24 mouse cellular contexts compared by ENCODE assay signal in the genomic region with DNA sequence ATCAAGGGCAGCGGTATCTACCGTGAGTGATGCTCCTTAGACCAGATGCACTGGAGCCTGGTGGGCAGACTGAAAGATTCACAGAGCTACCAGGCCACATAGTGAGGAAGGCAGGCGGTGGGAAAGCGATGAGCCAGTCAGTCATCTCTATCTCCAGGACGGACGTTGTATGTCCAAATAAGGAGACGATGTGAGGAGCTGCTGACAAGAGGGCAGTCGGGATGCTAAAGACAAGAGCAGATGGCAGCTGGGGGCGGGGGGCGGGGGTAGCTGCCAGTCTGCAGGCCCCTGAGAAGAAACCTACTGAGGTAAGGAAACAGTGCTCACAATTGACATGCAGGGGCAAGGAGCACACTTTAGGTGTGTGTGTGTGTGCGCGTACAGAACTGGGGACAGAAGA. TPM values are rescaled to one million over a fixed set of nuclear protein-coding genes. Genes with fewer than 3 reads are reported as not detected.
DNase-seq lines count a peak whose midpoint lies in the region; ATAC-seq and TF ChIP-seq lines count a peak whose summit lies in the region.
"Had no signal": no experiment of that assay in that cellular context is flagged by ENCODE, and none has a peak within 500 bp of the region (broad histone marks: within the 10 kb centered on the region; RNA-seq: fewer than 3 reads in every experiment).

No protein-coding gene starts in this region.

- no peak overlapping the region for H3K4me3 ChIP-seq in heart, adult 2 months
- no peak overlapping the region for H3K4me3 ChIP-seq in heart, embryonic 16.5 days (ENCODE audit: low read length)
- H3K4me3 ChIP-seq: embryonic facial prominence, embryonic 13.5 days; forebrain, embryonic 15.5 days; hindbrain, embryonic 13.5 days; limb, embryonic 15.5 days; liver, embryonic 15.5 days; neural tube, embryonic 15.5 days had no signal

- WGBS in heart, adult 2 months, result 81% methylated on average over 12 of the region's 12 CpGs
- 51% methylated on average over 12 of the region's 12 CpGs for WGBS in heart, embryonic 16.5 days

- no peaks in the 10 kb centered on the region for H3K9me3 ChIP-seq in heart, embryonic 16.5 days (replicated peaks; ENCODE audit: control insufficient read depth, low read length)
- H3K9me3 ChIP-seq: embryonic facial prominence, embryonic 13.5 days; forebrain, embryonic 15.5 days; hindbrain, embryonic 13.5 days; limb, embryonic 15.5 days; liver, embryonic 15.5 days; neural tube, embryonic 15.5 days had no signal

- no peak overlapping the region for H3K27ac ChIP-seq in heart, adult 2 months
- peak overlapping the region; percentile 14; the same call in 1 of the 2 replicates for H3K27ac ChIP-seq in heart, embryonic 16.5 days (ENCODE audit: low read length)
- H3K27ac ChIP-seq: forebrain, embryonic 15.5 days; hindbrain, embryonic 13.5 days; kidney, postnatal 0 days; limb, embryonic 15.5 days; liver, embryonic 15.5 days; neural tube, embryonic 15.5 days had no signal

- H3K4me2 ChIP-seq in heart, embryonic 16.5 days (ENCODE audit: low read depth, low read length), result no peak overlapping the region
- H3K4me2 ChIP-seq: embryonic facial prominence, embryonic 13.5 days; forebrain, embryonic 15.5 days; hindbrain, embryonic 13.5 days; limb, embryonic 15.5 days; liver, embryonic 15.5 days; neural tube, embryonic 15.5 days had no signal

- peaks cover 6% of the 10 kb centered on the region; the same call in 1 of the 2 replicates for H3K36me3 ChIP-seq in heart, adult 2 months (ENCODE audit: control insufficient read depth, insufficient read depth, low read length)
- H3K36me3 ChIP-seq in heart, embryonic 16.5 days (ENCODE audit: control insufficient read depth, insufficient read depth), result no peaks in the 10 kb centered on the region
- H3K36me3 ChIP-seq: forebrain, embryonic 15.5 days; hindbrain, embryonic 13.5 days; liver, embryonic 15.5 days; neural tube, embryonic 15.5 days had no signal

- no peaks in the 10 kb centered on the region for H3K27me3 ChIP-seq in heart, adult 2 months (ENCODE audit: control insufficient read depth, insufficient read depth, low read length)
- no peaks in the 10 kb centered on the region for H3K27me3 ChIP-seq in heart, embryonic 16.5 days (ENCODE audit: control insufficient read depth, insufficient read depth, low read length)
- H3K27me3 ChIP-seq: embryonic facial prominence, embryonic 13.5 days; forebrain, embryonic 15.5 days; hindbrain, embryonic 13.5 days; limb, embryonic 15.5 days; liver, embryonic 15.5 days; neural tube, embryonic 15.5 days had no signal

- no peak overlapping the region for H3K9ac ChIP-seq in heart, adult 2 months (ENCODE audit: low read depth, low read length)
- 0 out of 2 replicates have a peak overlapping the region, but pooled peaks have one; percentile 43 for H3K9ac ChIP-seq in heart, embryonic 16.5 days (ENCODE audit: low read length)
- H3K9ac ChIP-seq: embryonic facial prominence, embryonic 13.5 days; forebrain, embryonic 15.5 days; hindbrain, embryonic 13.5 days; limb, embryonic 15.5 days; liver, embryonic 15.5 days; neural tube, embryonic 15.5 days had no signal

- DNase-seq in heart, adult 11 months, result peak; percentile 88
- DNase-seq in heart, adult 2 months, result no peak
- no peak for DNase-seq in heart, adult 8-10 months (ENCODE audit: low spot score)
- peak; percentile 43 for DNase-seq in retina, postnatal 1 day
- no peak for DNase-seq in retina, embryonic 14.5 days (ENCODE audit: low spot score)
- DNase-seq in spleen, postnatal 4 days (ENCODE audit: low spot score in 2 of 2), result no peak
- DNase-seq: adrenal gland, postnatal 36 days; B cell, adult 2 months; cerebellum, adult 11-12 months; cerebellum, postnatal 36 days; gastrocnemius, postnatal 36 days; kidney, adult 18-20 months; layer of hippocampus, postnatal 36 days; lung, postnatal 10 days; midbrain, embryonic 14.5 days; thymus, adult 2 months had no signal

- 0 out of 2 replicates have a peak, but pooled peaks cover 3% of the 10 kb centered on the region for H3K79me2 ChIP-seq in heart, adult 2 months (replicated peaks; ENCODE audit: control insufficient read depth, insufficient read depth, low read length)

- TF ChIP-seq POLR2A in heart, adult 2 months (IDR thresholded peaks at IDR 0.05; ENCODE audit: insufficient read depth, low read depth, low read length), result no peak

- H3K4me1 ChIP-seq in heart, adult 2 months (ENCODE audit: control insufficient read depth, insufficient read depth, low read length), result peaks cover 42% of the 10 kb centered on the region
- H3K4me1 ChIP-seq in heart, embryonic 16.5 days (ENCODE audit: control insufficient read depth, insufficient read depth, low read length), result peaks cover 63% of the 10 kb centered on the region

- intact Hi-C loops in heart, adult 2 months (cut with DNase I), result loop anchor here (2.0 kb wide), 1 partner anchor 16 kb away; no protein-coding TSS in a partner anchor

- no peak for TF ChIP-seq CTCF in heart, adult 2 months (IDR thresholded peaks at IDR 0.05)

- no peak for TF ChIP-seq EP300 in heart, adult 2 months (IDR thresholded peaks at IDR 0.05; ENCODE audit: insufficient read depth, low read depth, low read length)

- ATAC-seq in heart, embryonic 16.5 days (replicated peaks; ENCODE audit: extremely low read depth, insufficient read depth, low FRiP score), result no peak
- ATAC-seq: forebrain, embryonic 15.5 days had no signal

RNA-seq across cellular contexts. Expression of a gene that starts 22.6 kb away (rescaled TPM):
- total RNA-seq in heart, adult 2 months (2021), result 100 to 1,000 TPM in 1 of 2 experiments, 10 to 100 TPM in 1; 84.9 to 104 TPM
- 88.5 and 127 TPM in 2 replicates for polyA plus RNA-seq in heart, adult 2 months (2012; rRNA removed)
- polyA plus RNA-seq in heart, embryonic 16.5 days (2015; fragmentation: Nextera tagmentation; extraction: Ambion mirVana), result 138 and 151 TPM in 2 replicates
- 100 to 1,000 TPM in 2 of 4 experiments, 10 to 100 TPM in 2; 67.0 to 124 (median 99.7) TPM for total RNA-seq in heart, adult 8-10 months (2022)

Comparison
In these comparisons a context has a peak if more than half of its experiments do, and no peak if none do; other contexts are left out.
1. DNase-seq: peak in heart, adult 11 months (single experiment) and retina, postnatal 1 day (single experiment); none in heart, adult 2 months (0 of 2), heart, adult 8-10 months (single experiment), retina, embryonic 14.5 days (single experiment) and spleen, postnatal 4 days (0 of 2).